Mouse (Mus musculus): ENCODE data around the gene Rmdn3. TPM values are rescaled to one million over a fixed set of nuclear protein-coding genes. Genes with fewer than 3 reads are reported as not detected.

The Rmdn3 gene
- polyA plus RNA-seq, 1 experiment from 2014 or later = 34.8 TPM

DNA sequence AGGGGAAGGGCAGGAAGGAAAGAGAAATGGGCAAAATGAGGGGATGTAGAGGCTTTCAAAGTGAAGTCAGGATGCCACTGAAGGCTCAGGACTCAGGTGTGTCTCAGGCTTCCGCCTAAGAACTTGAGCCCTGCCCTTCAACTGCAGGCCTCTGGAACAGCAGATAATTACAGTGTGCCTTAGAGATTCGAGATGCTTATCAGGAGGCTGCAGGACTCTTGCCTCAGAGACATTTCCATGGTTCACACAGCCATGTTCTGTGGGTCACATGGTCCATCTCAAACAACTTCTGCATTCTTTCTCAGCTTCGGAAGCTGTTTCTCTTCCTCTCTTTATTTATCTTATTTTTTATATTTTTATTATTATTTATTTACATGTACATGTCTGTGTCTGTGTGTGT, 6.3 kb upstream of the Rmdn3 start:
- Histone ChIP-seq H3K4me2 (ENCODE audit: low read depth, low read length) (no peak overlapping the region), H3K27me3 (replicated peaks; ENCODE audit: control insufficient read depth, insufficient read depth, low read length) (peaks cover 11% of the 10 kb centered on the region), H3K36me3 (ENCODE audit: control insufficient read depth, insufficient read depth, low read length) (no peaks in the 10 kb centered on the region), H3K9ac (ENCODE audit: low read depth, low read length) (no peak overlapping the region), H3K4me1 (ENCODE audit: control insufficient read depth, insufficient read depth, low read length) (peaks cover 7% of the 10 kb centered on the region), H3K4me3 (ENCODE audit: low read depth, low read length) (no peak overlapping the region), H3K9me3 (ENCODE audit: control insufficient read depth, low read length) (no peaks in the 10 kb centered on the region), H3K27ac (replicated peaks; ENCODE audit: low read depth, low read length) (no peak overlapping the region)
- DNase-seq (ENCODE audit: low spot score) (no peak), ATAC-seq (ENCODE audit: low read depth) (no peak)
- 57% methylated on average over 3 of the region's 3 CpGs for WGBS

- no peak for ATAC-seq (ENCODE audit: low read depth)
- Histone ChIP-seq H3K36me3 (ENCODE audit: control insufficient read depth, insufficient read depth, low read length) (no peaks in the 10 kb centered on the region), H3K4me1 (ENCODE audit: control insufficient read depth, insufficient read depth, low read length) (no peaks in the 10 kb centered on the region), H3K27me3 (replicated peaks; ENCODE audit: control insufficient read depth, insufficient read depth, low read length) (peaks cover 4% of the 10 kb centered on the region), H3K9ac (ENCODE audit: low read depth, low read length) (no peak overlapping the region), H3K4me2 (ENCODE audit: low read depth, low read length) (no peak overlapping the region), H3K4me3 (ENCODE audit: low read depth, low read length) (no peak overlapping the region), H3K27ac (replicated peaks; ENCODE audit: low read depth, low read length) (no peak overlapping the region), H3K9me3 (ENCODE audit: control insufficient read depth, low read length) (no peaks in the 10 kb centered on the region)
- no peak for DNase-seq (ENCODE audit: low spot score)
- WGBS = 32% methylated on average over 2 of the region's 2 CpGs
Observed at GRCm38 (mm10) chr2:119161247-119161646, 4.4 kb upstream of the Rmdn3 start.

GRCm38 (mm10) chr2:119157836-119158235, 1.0 kb upstream of the Rmdn3 start:
- Histone ChIP-seq H3K9me3 (ENCODE audit: control insufficient read depth, low read length) (no peaks in the 10 kb centered on the region), H3K9ac (ENCODE audit: low read depth, low read length) (no peak overlapping the region), H3K4me1 (ENCODE audit: control insufficient read depth, insufficient read depth, low read length) (peaks cover 3% of the 10 kb centered on the region; the same call in 1 of the 2 replicates), H3K4me2 (ENCODE audit: low read depth, low read length) (peak overlapping the region; percentile 88; the same call in 1 of the 2 replicates), H3K27ac (replicated peaks; ENCODE audit: low read depth, low read length) (no peak overlapping the region), H3K27me3 (replicated peaks; ENCODE audit: control insufficient read depth, insufficient read depth, low read length) (no peaks in the 10 kb centered on the region), H3K4me3 (ENCODE audit: low read depth, low read length) (no peak overlapping the region), H3K36me3 (ENCODE audit: control insufficient read depth, insufficient read depth, low read length) (peaks cover 12% of the 10 kb centered on the region)
- ATAC-seq (ENCODE audit: low read depth) (no peak), DNase-seq (ENCODE audit: low spot score) (no peak)

DNA sequence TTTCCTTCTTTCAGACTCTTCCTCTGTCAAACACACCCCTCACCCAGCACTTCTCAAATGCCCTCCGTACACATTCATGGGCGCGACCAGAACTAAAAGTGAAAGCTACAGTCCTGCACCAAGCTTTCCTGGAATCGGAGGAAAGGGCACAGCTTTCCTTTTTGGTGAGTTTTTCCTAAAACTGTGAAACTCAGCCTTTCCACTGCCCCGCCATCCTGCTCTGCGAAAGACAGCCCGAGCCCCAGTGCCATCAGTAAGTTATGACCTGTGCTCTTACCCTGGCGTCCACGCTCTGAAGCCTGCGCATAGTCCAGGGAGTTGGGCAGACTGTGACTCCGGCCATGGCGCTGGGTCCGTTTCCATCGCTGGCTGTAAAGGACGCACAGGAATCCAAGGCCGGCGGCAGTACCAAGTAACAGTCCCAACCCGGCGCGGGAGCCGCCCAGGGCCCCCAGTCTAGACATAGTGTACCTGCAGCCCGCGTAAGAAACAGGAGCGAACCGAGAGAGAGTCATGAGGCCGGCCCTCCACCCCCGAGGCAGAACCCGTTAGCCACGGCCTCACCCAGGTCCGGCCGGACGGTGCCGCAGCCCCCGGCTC, 653 bp downstream of the Rmdn3 start:
- peaks cover 3% of the 10 kb centered on the region; the same call in 1 of the 2 replicates for H3K4me1 ChIP-seq (ENCODE audit: control insufficient read depth, insufficient read depth, low read length)
- no peaks in the 10 kb centered on the region for H3K27me3 ChIP-seq (replicated peaks; ENCODE audit: control insufficient read depth, insufficient read depth, low read length)
- peak overlapping the region; percentile 59; the same call in 1 of the 2 replicates for H3K27ac ChIP-seq (replicated peaks; ENCODE audit: low read depth, low read length)
- no peaks in the 10 kb centered on the region for H3K9me3 ChIP-seq (ENCODE audit: control insufficient read depth, low read length)
- ATAC-seq (ENCODE audit: low read depth) = no peak; the same call in 1 of the 2 replicates
- no peak for DNase-seq (ENCODE audit: low spot score)
- peak overlapping the region; percentile 88 for H3K4me2 ChIP-seq (ENCODE audit: low read depth, low read length)
- peaks cover 28% of the 10 kb centered on the region for H3K36me3 ChIP-seq (ENCODE audit: control insufficient read depth, insufficient read depth, low read length)
- 7% methylated on average over 27 of the region's 34 CpGs for WGBS
- peak overlapping the region; percentile 98 for H3K4me3 ChIP-seq (ENCODE audit: low read depth, low read length)
- peak overlapping the region; percentile 93 for H3K9ac ChIP-seq (ENCODE audit: low read depth, low read length)

DNA sequence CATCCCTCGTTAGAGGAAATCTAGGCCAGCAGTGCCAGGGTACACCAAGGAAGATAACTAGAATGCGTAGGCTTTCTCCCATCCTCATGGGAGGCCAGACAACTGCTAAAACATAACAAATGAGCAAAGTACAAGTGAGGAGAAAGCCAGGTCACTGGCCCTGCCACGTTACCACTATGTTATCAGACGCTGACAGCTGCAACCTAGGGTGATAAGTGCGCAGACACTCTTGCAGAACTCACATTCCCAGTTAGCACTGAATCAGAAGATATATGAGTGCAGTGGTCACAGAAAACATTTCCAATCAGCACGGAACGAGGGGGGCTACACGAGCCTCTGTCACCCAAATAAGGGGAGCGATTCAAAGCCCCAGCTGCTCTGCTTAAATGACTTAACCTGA, 1.4 kb downstream of the Rmdn3 start:
- no peak overlapping the region for H3K27ac ChIP-seq (replicated peaks; ENCODE audit: low read depth, low read length)
- H3K36me3 ChIP-seq (ENCODE audit: control insufficient read depth, insufficient read depth, low read length) = peaks cover 36% of the 10 kb centered on the region
- H3K9ac ChIP-seq (ENCODE audit: low read depth, low read length) = peak overlapping the region; percentile 93
- H3K4me3 ChIP-seq (ENCODE audit: low read depth, low read length) = peak overlapping the region; percentile 98; the same call in 1 of the 2 replicates
- 84% methylated on average over 9 of the region's 9 CpGs for WGBS
- no peaks in the 10 kb centered on the region for H3K27me3 ChIP-seq (replicated peaks; ENCODE audit: control insufficient read depth, insufficient read depth, low read length)
- no peaks in the 10 kb centered on the region for H3K9me3 ChIP-seq (ENCODE audit: control insufficient read depth, low read length)
- H3K4me1 ChIP-seq (ENCODE audit: control insufficient read depth, insufficient read depth, low read length) = peaks cover 3% of the 10 kb centered on the region; the same call in 1 of the 2 replicates
- H3K4me2 ChIP-seq (ENCODE audit: low read depth, low read length) = peak overlapping the region; percentile 88; the same call in 1 of the 2 replicates
- ATAC-seq (ENCODE audit: low read depth) (no peak), DNase-seq (ENCODE audit: low spot score) (no peak)

GRCm38 (mm10) chr2:119154683-119155082, 2.2 kb downstream of the Rmdn3 start:
- peaks cover 43% of the 10 kb centered on the region for H3K36me3 ChIP-seq (ENCODE audit: control insufficient read depth, insufficient read depth, low read length)
- H3K9me3 ChIP-seq (ENCODE audit: control insufficient read depth, low read length) = no peaks in the 10 kb centered on the region
- no peak overlapping the region for H3K4me2 ChIP-seq (ENCODE audit: low read depth, low read length)
- ATAC-seq (ENCODE audit: low read depth) (no peak), DNase-seq (ENCODE audit: low spot score) (no peak)
- WGBS = 87% methylated on average over 2 of the region's 2 CpGs
- H3K27me3 ChIP-seq (replicated peaks; ENCODE audit: control insufficient read depth, insufficient read depth, low read length) = no peaks in the 10 kb centered on the region
- no peak overlapping the region for H3K4me3 ChIP-seq (ENCODE audit: low read depth, low read length)
- H3K4me1 ChIP-seq (ENCODE audit: control insufficient read depth, insufficient read depth, low read length) = peaks cover 3% of the 10 kb centered on the region; the same call in 1 of the 2 replicates
- H3K9ac ChIP-seq (ENCODE audit: low read depth, low read length) = no peak overlapping the region
- no peak overlapping the region for H3K27ac ChIP-seq (replicated peaks; ENCODE audit: low read depth, low read length)

DNA sequence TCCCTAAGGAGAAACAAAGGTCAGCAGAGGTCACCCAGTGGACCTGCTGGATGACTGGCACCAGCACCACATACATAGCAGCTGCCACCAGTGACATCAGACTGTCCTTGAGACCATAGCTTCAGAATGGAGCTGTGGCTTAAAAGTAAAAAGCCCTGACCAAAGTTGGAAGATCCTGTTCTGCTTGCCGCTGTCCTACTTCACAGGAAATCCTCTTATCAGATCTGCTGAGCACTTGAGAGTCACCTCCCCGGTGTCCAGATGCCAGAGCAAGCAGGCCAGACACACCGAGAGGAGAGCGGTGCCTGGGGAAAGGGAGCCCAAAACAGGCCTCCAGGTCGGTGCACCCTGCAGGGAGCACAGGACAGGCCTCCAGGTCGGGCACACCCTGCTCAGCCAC, 4.6 kb downstream of the Rmdn3 start:
- peaks cover 66% of the 10 kb centered on the region for H3K36me3 ChIP-seq (ENCODE audit: control insufficient read depth, insufficient read depth, low read length)
- H3K27ac ChIP-seq (replicated peaks; ENCODE audit: low read depth, low read length) = no peak overlapping the region
- H3K4me3 ChIP-seq (ENCODE audit: low read depth, low read length) = no peak overlapping the region
- H3K27me3 ChIP-seq (replicated peaks; ENCODE audit: control insufficient read depth, insufficient read depth, low read length) = no peaks in the 10 kb centered on the region
- 92% methylated on average over 6 of the region's 6 CpGs for WGBS
- H3K9me3 ChIP-seq (ENCODE audit: control insufficient read depth, low read length) = no peaks in the 10 kb centered on the region
- DNase-seq (ENCODE audit: low spot score) = no peak
- peaks cover 3% of the 10 kb centered on the region; the same call in 1 of the 2 replicates for H3K4me1 ChIP-seq (ENCODE audit: control insufficient read depth, insufficient read depth, low read length)
- no peak for ATAC-seq (ENCODE audit: low read depth)
- no peak overlapping the region for H3K9ac ChIP-seq (ENCODE audit: low read depth, low read length)
- H3K4me2 ChIP-seq (ENCODE audit: low read depth, low read length) = no peak overlapping the region

DNA sequence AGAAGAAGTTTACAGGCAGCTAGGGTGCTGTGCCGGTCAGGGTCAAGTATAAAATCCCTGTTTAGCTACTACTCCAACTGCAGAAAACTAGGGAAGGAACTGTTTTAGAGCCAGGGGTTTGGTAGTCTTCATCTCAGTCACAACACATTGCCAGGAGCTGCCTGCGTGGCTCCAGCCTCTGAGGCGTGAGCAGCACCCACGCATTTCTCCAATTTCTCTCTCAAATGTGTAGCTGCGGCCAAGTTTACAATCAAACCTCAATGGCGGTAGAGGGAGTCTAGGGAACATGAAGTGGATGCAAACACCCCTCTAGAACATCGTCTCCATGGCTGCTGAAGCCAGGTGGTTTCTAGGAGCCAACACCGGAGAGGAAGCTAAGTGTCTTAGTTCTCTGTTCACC, 9.1 kb downstream of the Rmdn3 start:
- 91% methylated on average over 8 of the region's 8 CpGs for WGBS
- ATAC-seq (ENCODE audit: low read depth) = no peak
- no peak overlapping the region for H3K9ac ChIP-seq (ENCODE audit: low read depth, low read length)
- no peak overlapping the region for H3K4me2 ChIP-seq (ENCODE audit: low read depth, low read length)
- H3K4me1 ChIP-seq (ENCODE audit: control insufficient read depth, insufficient read depth, low read length) = no peaks in the 10 kb centered on the region
- no peak for DNase-seq (ENCODE audit: low spot score)
- no peak overlapping the region for H3K27ac ChIP-seq (replicated peaks; ENCODE audit: low read depth, low read length)
- H3K9me3 ChIP-seq (ENCODE audit: control insufficient read depth, low read length) = no peaks in the 10 kb centered on the region
- peaks cover 92% of the 10 kb centered on the region for H3K36me3 ChIP-seq (ENCODE audit: control insufficient read depth, insufficient read depth, low read length)
- no peaks in the 10 kb centered on the region for H3K27me3 ChIP-seq (replicated peaks; ENCODE audit: control insufficient read depth, insufficient read depth, low read length)
- H3K4me3 ChIP-seq (ENCODE audit: low read depth, low read length) = no peak overlapping the region

- no peaks in the 10 kb centered on the region for H3K9me3 ChIP-seq (ENCODE audit: control insufficient read depth, low read length)
- H3K36me3 ChIP-seq (ENCODE audit: control insufficient read depth, insufficient read depth, low read length) = peaks cover 92% of the 10 kb centered on the region
- H3K27ac ChIP-seq (replicated peaks; ENCODE audit: low read depth, low read length) = no peak overlapping the region
- no peak for ATAC-seq (ENCODE audit: low read depth)
- no peak overlapping the region for H3K4me3 ChIP-seq (ENCODE audit: low read depth, low read length)
- H3K27me3 ChIP-seq (replicated peaks; ENCODE audit: control insufficient read depth, insufficient read depth, low read length) = no peaks in the 10 kb centered on the region
- H3K4me1 ChIP-seq (ENCODE audit: control insufficient read depth, insufficient read depth, low read length) = no peaks in the 10 kb centered on the region
- no peak overlapping the region for H3K4me2 ChIP-seq (ENCODE audit: low read depth, low read length)
- no peak overlapping the region for H3K9ac ChIP-seq (ENCODE audit: low read depth, low read length)
- WGBS = 87% methylated on average over 22 of the region's 22 CpGs
- DNase-seq (ENCODE audit: low spot score) = no peak
Observed at GRCm38 (mm10) chr2:119147160-119147678, 9.6 kb downstream of the Rmdn3 start.
